23 mouse cellular contexts compared by ENCODE assay signal in genomic region chr2:52818944-52819343, GRCm38 (mm10). TPM values are rescaled to one million over a fixed set of nuclear protein-coding genes. Genes with fewer than 3 reads are reported as not detected.
DNase-seq lines count a peak whose midpoint lies in the region; ATAC-seq and TF ChIP-seq lines count a peak whose summit lies in the region.
"Had no signal": no experiment of that assay in that cellular context is flagged by ENCODE, and none has a peak within 500 bp of the region (broad histone marks: within the 10 kb centered on the region; RNA-seq: fewer than 3 reads in every experiment).

No protein-coding gene starts in this region.

- H3K4me1 ChIP-seq in midbrain, embryonic 14.5 days (ENCODE audit: control insufficient read depth, insufficient read depth, low read length), result no peaks in the 10 kb centered on the region
- H3K4me1 ChIP-seq: forebrain, embryonic 15.5 days; heart, embryonic 10.5 days; heart, embryonic 15.5 days; hindbrain, embryonic 12.5 days; intestine, embryonic 15.5 days; liver, embryonic 12.5 days; neural tube, embryonic 13.5 days had no signal

- H3K9me3 ChIP-seq in midbrain, embryonic 14.5 days (ENCODE audit: control insufficient read depth, low read length), result no peaks in the 10 kb centered on the region
- H3K9me3 ChIP-seq: forebrain, embryonic 15.5 days; heart, embryonic 10.5 days; heart, embryonic 15.5 days; hindbrain, embryonic 12.5 days; intestine, embryonic 15.5 days; liver, embryonic 12.5 days; neural tube, embryonic 13.5 days had no signal

- ATAC-seq in midbrain, embryonic 14.5 days (ENCODE audit: low FRiP score, low TSS enrichment), result no peak
- ATAC-seq: forebrain, embryonic 15.5 days; hindbrain, postnatal 0 days; intestine, embryonic 15.5 days; liver, embryonic 12.5 days; liver, postnatal 0 days had no signal

- no peak overlapping the region for H3K27ac ChIP-seq in left cerebral cortex, adult 2 months
- no peak overlapping the region for H3K27ac ChIP-seq in midbrain, embryonic 14.5 days (replicated peaks; ENCODE audit: low read depth, low read length)
- H3K27ac ChIP-seq: forebrain, embryonic 15.5 days; heart, embryonic 10.5 days; heart, embryonic 15.5 days; hindbrain, embryonic 12.5 days; hindbrain, postnatal 0 days; intestine, embryonic 15.5 days; liver, embryonic 12.5 days; neural tube, embryonic 13.5 days had no signal

- intact Hi-C loops in left cerebral cortex, adult 2 months (cut with DNase I), result no loop called here
- intact Hi-C loops in left cerebral cortex, postnatal 14 days (cut with DNase I), result no loop called here

- 87% methylated on average over 4 of the region's 4 CpGs for WGBS in midbrain, embryonic 14.5 days

- no peaks in the 10 kb centered on the region for H3K27me3 ChIP-seq in midbrain, embryonic 14.5 days (ENCODE audit: control insufficient read depth, insufficient read depth, low read length)
- H3K27me3 ChIP-seq: forebrain, embryonic 15.5 days; heart, embryonic 15.5 days; hindbrain, embryonic 12.5 days; intestine, embryonic 15.5 days; liver, embryonic 12.5 days; neural tube, embryonic 13.5 days had no signal

- no peaks in the 10 kb centered on the region for H3K36me3 ChIP-seq in midbrain, embryonic 14.5 days (ENCODE audit: control insufficient read depth, insufficient read depth, low read length)
- H3K36me3 ChIP-seq: forebrain, embryonic 15.5 days; heart, embryonic 10.5 days; heart, embryonic 15.5 days; hindbrain, embryonic 12.5 days; intestine, embryonic 15.5 days; liver, embryonic 12.5 days; neural tube, embryonic 13.5 days had no signal

- peak; percentile 17 to 28 for DNase-seq in left cerebral cortex, adult 2 months (ENCODE audit: extremely low spot score in 1 of 2, low spot score in 2 of 2)
- no peak for DNase-seq in left cerebral cortex, adult 11 months (ENCODE audit: low spot score)
- DNase-seq in left cerebral cortex, postnatal 14 days (ENCODE audit: low spot score in 2 of 2), result peak; percentile 20 to 24
- peak; percentile 28 to 37 for DNase-seq in right cerebral cortex, adult 2 months (ENCODE audit: low spot score in 2 of 2)
- DNase-seq in telencephalon, adult 2 months (ENCODE audit: low read depth, low spot score), result peak; percentile 36
- DNase-seq in midbrain, embryonic 14.5 days, result no peak
- DNase-seq: adrenal gland, postnatal 36 days; B cell, adult 2 months; cerebellum, adult 2 months; cerebellum, postnatal 14 days; gastrocnemius, postnatal 14 days; kidney, adult 2 months; kidney, postnatal 36 days; liver, postnatal 0 days had no signal

- no peak for TF ChIP-seq CTCF in left cerebral cortex, adult 2 months (IDR thresholded peaks at IDR 0.05)

- H3K9ac ChIP-seq in midbrain, embryonic 14.5 days (replicated peaks; ENCODE audit: low read length), result no peak overlapping the region
- H3K9ac ChIP-seq: forebrain, embryonic 15.5 days; heart, embryonic 15.5 days; hindbrain, embryonic 12.5 days; intestine, embryonic 15.5 days; liver, embryonic 12.5 days; liver, postnatal 0 days; neural tube, embryonic 13.5 days had no signal

- H3K4me3 ChIP-seq in left cerebral cortex, adult 2 months, result no peak overlapping the region
- no peak overlapping the region for H3K4me3 ChIP-seq in midbrain, embryonic 14.5 days (replicated peaks; ENCODE audit: low read depth, low read length)
- H3K4me3 ChIP-seq: forebrain, embryonic 15.5 days; heart, embryonic 10.5 days; heart, embryonic 15.5 days; hindbrain, embryonic 12.5 days; intestine, embryonic 15.5 days; liver, embryonic 12.5 days; neural tube, embryonic 13.5 days had no signal

- H3K4me2 ChIP-seq in midbrain, embryonic 14.5 days (ENCODE audit: low read length), result no peak overlapping the region
- H3K4me2 ChIP-seq: forebrain, embryonic 15.5 days; heart, embryonic 15.5 days; hindbrain, embryonic 12.5 days; intestine, embryonic 15.5 days; liver, embryonic 12.5 days; midbrain, embryonic 11.5 days; neural tube, embryonic 13.5 days had no signal

RNA-seq across cellular contexts. Expression of gene Fmnl2, which starts 38.7 kb away (rescaled TPM):
- total RNA-seq in left cerebral cortex, adult 2 months (2021), result 10 to 100 TPM; 41.8 to 42.0 TPM
- 10 to 100 TPM; 42.8 to 43.4 TPM for total RNA-seq in left cerebral cortex, postnatal 14 days (2021)
- 17.2 and 18.1 TPM in 2 replicates for polyA plus RNA-seq in midbrain, embryonic 14.5 days (2014; fragmentation: Nextera tagmentation; extraction: Ambion mirVana)

Comparison
In these comparisons a context has a peak if more than half of its experiments do, and no peak if none do; other contexts are left out.
1. DNase-seq: peak in left cerebral cortex, adult 2 months (2 of 2), left cerebral cortex, postnatal 14 days (2 of 2), right cerebral cortex, adult 2 months (2 of 2) and telencephalon, adult 2 months (single experiment); none in left cerebral cortex, adult 11 months (single experiment) and midbrain, embryonic 14.5 days (single experiment).